Mouse (Mus musculus) brain, embryonic 14.5 days (tissue): ENCODE measurements at regions not wholly inside any gene's neighbourhood (a gene's known extent, or its start where the extent isn't known, plus 50 kb on each side); places are given as distances from the start of the nearest gene placed in this dataset.

Source experiments
- CTCF ChIP-seq: fragments of 200-500 bp; IDR thresholded peaks from 2 replicates; pipeline ENCODE4 v1.5.1; 2012; ENCODE audit warnings: inconsistent platforms, mild to moderate bottlenecking, moderate library complexity, borderline replicate concordance; ENCODE audit not compliant: insufficient read depth, insufficient read length; ENCODE audit errors: extremely low read depth
- POLR2A ChIP-seq: fragments of 200-500 bp; IDR thresholded peaks from 2 replicates; pipeline ENCODE4 v1.6.1; 2012; ENCODE audit warnings: mild to moderate bottlenecking, inconsistent platforms, borderline replicate concordance; ENCODE audit not compliant: poor library complexity, insufficient read depth, insufficient read length, severe bottlenecking; ENCODE audit errors: extremely low read depth

- no peak for TF ChIP-seq CTCF
- TF ChIP-seq POLR2A = no peak
Measured at GRCm38 (mm10) chr6:31088973-31089368, 130.1 kb upstream of the Klf14 start.
